In the genomic region with DNA sequence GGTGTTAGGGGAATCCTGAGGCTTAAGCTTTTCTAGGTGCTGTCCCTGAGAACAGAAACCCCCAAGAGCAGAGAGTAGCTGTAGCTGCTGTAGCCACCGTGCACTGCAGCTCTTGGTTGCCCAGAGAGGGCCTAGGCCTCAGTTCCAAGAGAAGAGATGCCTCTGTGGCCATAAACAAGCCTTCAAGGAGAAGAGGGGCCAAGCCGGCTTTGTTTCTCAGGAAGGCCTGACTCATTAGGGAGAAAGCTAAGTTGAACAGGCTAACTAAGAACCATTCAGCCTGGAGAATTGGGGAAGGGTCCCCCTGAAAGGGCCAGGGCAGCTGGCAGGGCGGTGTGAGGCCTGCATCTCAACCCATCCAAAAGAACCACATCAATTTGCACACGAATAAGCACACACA, we compare ENCODE assay signal across 8 mouse cellular contexts.
A peak's percentile ranks its signal among the peaks of the same experiment; 100 is the strongest.
DNase-seq lines count a peak whose midpoint lies in the region; ATAC-seq and TF ChIP-seq lines count a peak whose summit lies in the region.

No protein-coding gene starts in this region.

- TF ChIP-seq CTCF in liver, postnatal 0 days (IDR thresholded peaks at IDR 0.05; ENCODE audit: low read depth), result no peak

- no peaks in the 10 kb centered on the region for H3K9me3 ChIP-seq in forebrain, embryonic 16.5 days (ENCODE audit: control insufficient read depth, low read length)
- H3K9me3 ChIP-seq in midbrain, embryonic 16.5 days (replicated peaks; ENCODE audit: control insufficient read depth, low read length, poor library complexity, severe bottlenecking), result no peaks in the 10 kb centered on the region
- no peaks in the 10 kb centered on the region for H3K9me3 ChIP-seq in liver, postnatal 0 days (ENCODE audit: low read length)

- peak overlapping the region; percentile 85 for H3K27ac ChIP-seq in forebrain, embryonic 16.5 days (ENCODE audit: low read length)
- peak overlapping the region; percentile 70 for H3K27ac ChIP-seq in midbrain, embryonic 16.5 days (ENCODE audit: low read length)
- no peak overlapping the region for H3K27ac ChIP-seq in liver, postnatal 0 days (ENCODE audit: low read depth)

- H3K36me3 ChIP-seq in forebrain, embryonic 16.5 days (ENCODE audit: control insufficient read depth, insufficient read depth), result no peaks in the 10 kb centered on the region
- no peaks in the 10 kb centered on the region for H3K36me3 ChIP-seq in midbrain, embryonic 16.5 days (ENCODE audit: control insufficient read depth, insufficient read depth, low read length)
- H3K36me3 ChIP-seq in liver, postnatal 0 days (replicated peaks; ENCODE audit: insufficient read depth, low read length), result no peaks in the 10 kb centered on the region

- WGBS in forebrain, embryonic 16.5 days, result 3% methylated on average over 4 of the region's 4 CpGs
- 11% methylated on average over 4 of the region's 4 CpGs for WGBS in midbrain, embryonic 16.5 days
- 71% methylated on average over 4 of the region's 4 CpGs for WGBS in liver, postnatal 0 days (ENCODE audit: insufficient replicate concordance)

- H3K4me3 ChIP-seq in forebrain, embryonic 16.5 days (replicated peaks; ENCODE audit: low read length), result no peak overlapping the region
- no peak overlapping the region for H3K4me3 ChIP-seq in midbrain, embryonic 16.5 days (ENCODE audit: low read depth, low read length)
- H3K4me3 ChIP-seq in liver, postnatal 0 days (ENCODE audit: low read depth, low read length), result no peak overlapping the region

- no peaks in the 10 kb centered on the region for H3K27me3 ChIP-seq in forebrain, embryonic 16.5 days (replicated peaks; ENCODE audit: control insufficient read depth, insufficient read depth, low read length)
- H3K27me3 ChIP-seq in midbrain, embryonic 16.5 days (ENCODE audit: control insufficient read depth, insufficient read depth, low read depth, low read length), result no peaks in the 10 kb centered on the region
- no peaks in the 10 kb centered on the region for H3K27me3 ChIP-seq in liver, postnatal 0 days (ENCODE audit: insufficient read depth, low read length)

- H3K4me1 ChIP-seq in forebrain, embryonic 16.5 days (replicated peaks; ENCODE audit: control insufficient read depth, insufficient read depth, low read length), result peaks cover 46% of the 10 kb centered on the region
- H3K4me1 ChIP-seq in midbrain, embryonic 16.5 days (ENCODE audit: control insufficient read depth, insufficient read depth, low read length), result peaks cover 23% of the 10 kb centered on the region
- peaks cover 38% of the 10 kb centered on the region for H3K4me1 ChIP-seq in liver, postnatal 0 days (ENCODE audit: insufficient read depth)

- no peak overlapping the region for H3K4me2 ChIP-seq in forebrain, embryonic 16.5 days (ENCODE audit: low read length)
- no peak overlapping the region for H3K4me2 ChIP-seq in midbrain, embryonic 16.5 days (ENCODE audit: low read length)
- H3K4me2 ChIP-seq in liver, postnatal 0 days (ENCODE audit: low read depth, low read length), result no peak overlapping the region

- H3K9ac ChIP-seq in forebrain, embryonic 16.5 days (replicated peaks; ENCODE audit: low read depth, low read length), result 0 out of 2 replicates have a peak overlapping the region, but pooled peaks have one; percentile 12
- no peak overlapping the region for H3K9ac ChIP-seq in midbrain, embryonic 16.5 days (ENCODE audit: low read depth, low read length)
- no peak overlapping the region for H3K9ac ChIP-seq in liver, postnatal 0 days (replicated peaks)

- TF ChIP-seq EP300 in liver, postnatal 0 days (IDR thresholded peaks at IDR 0.05; ENCODE audit: low read depth), result no peak

- peak; percentile 84 for ATAC-seq in forebrain, embryonic 16.5 days
- peak; percentile 39; the same call in 1 of the 2 replicates for ATAC-seq in midbrain, embryonic 16.5 days
- no peak for ATAC-seq in liver, postnatal 0 days

- DNase-seq in layer of hippocampus, adult 8-10 months (ENCODE audit: low spot score in 2 of 2), result peak; percentile 44 to 67
- no peak for DNase-seq in layer of hippocampus, adult 9-10 months (ENCODE audit: low spot score)
- peak; percentile 34 for DNase-seq in brain, embryonic 18.5 days (ENCODE audit: low read depth, low spot score)
- DNase-seq in adrenal gland, postnatal 10 days, result no peak
- DNase-seq in liver, postnatal 0 days, result no peak
- DNase-seq in cerebellum, postnatal 14 days, result no peak

Comparison
In these comparisons a context has a peak if more than half of its experiments do, and no peak if none do; other contexts are left out.
1. DNase-seq: peak in layer of hippocampus, adult 8-10 months (2 of 2) and brain, embryonic 18.5 days (single experiment); none in layer of hippocampus, adult 9-10 months (single experiment), adrenal gland, postnatal 10 days (single experiment), liver, postnatal 0 days (single experiment) and cerebellum, postnatal 14 days (0 of 2).